Mouse (Mus musculus): ENCODE measurements around the gene Armc12. TPM values are rescaled to one million over a fixed set of nuclear protein-coding genes. Genes with fewer than 3 reads are reported as not detected.

Gene Armc12
- polyA plus RNA-seq, 1 experiment from 2014 or later, result not detected

DNA sequence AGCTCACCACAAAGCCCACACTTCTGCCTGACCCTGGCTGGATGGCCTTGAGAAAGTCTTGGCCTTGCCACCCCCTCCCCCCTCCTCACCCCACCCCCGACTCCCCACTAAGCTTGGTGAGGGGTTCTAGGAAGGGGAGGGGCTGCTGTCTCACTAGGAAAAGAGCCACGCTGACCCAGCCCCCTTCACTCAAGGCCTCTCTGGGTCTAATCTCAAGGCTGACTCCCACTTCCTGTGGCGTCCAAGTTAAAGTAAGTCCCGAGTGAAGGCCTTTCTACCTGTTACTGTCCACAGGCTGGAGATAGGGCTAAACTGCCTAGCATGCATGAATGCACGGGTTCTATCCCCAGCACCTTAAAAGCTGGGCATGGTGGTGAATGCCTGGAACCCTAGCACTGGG is 23.1 kb upstream of the Armc12 start:
- no peak for ATAC-seq (replicated peaks; ENCODE audit: low FRiP score)
- H3K27ac ChIP-seq (ENCODE audit: low read depth, low read length), result peak overlapping the region; percentile 52

DNA sequence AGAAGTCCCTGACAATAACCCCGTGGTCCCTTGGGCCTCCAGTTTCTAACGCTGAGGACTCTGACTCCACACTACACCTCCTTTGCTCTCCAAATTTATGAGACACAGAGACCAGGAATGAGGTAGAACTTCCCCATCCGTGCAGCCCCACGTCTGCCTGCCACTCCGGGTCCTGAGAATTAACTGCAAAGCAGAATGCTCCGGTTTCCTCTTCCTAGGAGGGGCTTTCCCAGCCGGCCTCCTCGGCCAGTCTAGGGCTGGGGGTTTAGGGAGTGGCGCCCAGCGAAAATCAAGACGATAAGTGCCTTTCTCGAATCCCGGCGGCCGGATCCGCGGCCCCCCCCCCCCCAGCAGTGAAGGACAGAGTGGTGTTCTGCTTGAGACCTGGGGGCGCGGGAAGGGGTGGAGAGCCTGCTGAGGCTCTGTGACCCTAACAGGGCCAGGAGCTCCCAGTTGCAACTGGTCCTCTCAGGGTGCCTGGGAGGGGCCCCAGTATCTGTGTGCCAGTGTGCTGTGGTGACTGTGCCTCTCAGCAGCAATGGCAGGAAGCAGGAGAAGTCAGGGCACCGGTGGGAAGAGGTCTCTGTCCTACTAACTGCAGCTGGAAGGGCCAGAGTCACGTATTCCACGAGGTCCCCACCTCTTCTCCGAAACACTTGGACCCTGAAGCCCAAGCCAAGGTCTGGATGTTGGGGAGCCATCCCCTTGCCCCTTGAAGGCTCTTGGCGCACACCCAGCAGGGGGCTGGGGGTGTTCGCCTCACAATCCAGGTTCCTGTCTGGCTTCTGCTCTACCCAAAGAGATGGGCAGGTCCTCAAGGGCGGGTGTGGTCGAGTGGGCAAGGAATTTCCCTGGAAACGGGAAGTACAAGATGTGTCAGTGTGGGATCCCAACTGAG is 19.9 kb upstream of the Armc12 start:
- DNase-seq (ENCODE audit: low spot score) (no peak), ATAC-seq (replicated peaks; ENCODE audit: low FRiP score) (no peak)
- Histone ChIP-seq H3K9me3 (ENCODE audit: control insufficient read depth, low read length) (no peaks in the 10 kb centered on the region), H3K36me3 (ENCODE audit: control insufficient read depth, insufficient read depth, low read length) (no peaks in the 10 kb centered on the region), H3K4me1 (replicated peaks; ENCODE audit: control insufficient read depth, insufficient read depth, low read length) (peaks cover 27% of the 10 kb centered on the region), H3K27ac (ENCODE audit: low read depth, low read length) (no peak overlapping the region), H3K27me3 (replicated peaks; ENCODE audit: control insufficient read depth, insufficient read depth, low read length) (peaks cover 11% of the 10 kb centered on the region), H3K4me2 (peak overlapping the region; percentile 52), H3K4me3 (ENCODE audit: low read depth, low read length) (no peak overlapping the region; the same call in 1 of the 2 replicates), H3K9ac (ENCODE audit: low read depth, low read length) (peak overlapping the region; percentile 35; the same call in 1 of the 2 replicates)
- 5% methylated on average over 28 of the region's 28 CpGs for WGBS

More for the DNA sequence above, 23.1 kb upstream of the Armc12 start:
- Histone ChIP-seq H3K4me3 (ENCODE audit: low read depth, low read length) (no peak overlapping the region), H3K27me3 (replicated peaks; ENCODE audit: control insufficient read depth, insufficient read depth, low read length) (peaks cover 11% of the 10 kb centered on the region), H3K36me3 (ENCODE audit: control insufficient read depth, insufficient read depth, low read length) (no peaks in the 10 kb centered on the region), H3K9ac (ENCODE audit: low read depth, low read length) (0 out of 2 replicates have a peak overlapping the region, but pooled peaks have one; percentile 8), H3K9me3 (ENCODE audit: control insufficient read depth, low read length) (no peaks in the 10 kb centered on the region), H3K4me1 (replicated peaks; ENCODE audit: control insufficient read depth, insufficient read depth, low read length) (peaks cover 20% of the 10 kb centered on the region), H3K4me2 (no peak overlapping the region)
- WGBS, result 12% methylated on average over 5 of the region's 5 CpGs
- no peak for DNase-seq (ENCODE audit: low spot score)

GRCm38 (mm10) chr17:28511616-28512541 is 18.7 kb upstream of the Armc12 start:
- no peak for ATAC-seq (replicated peaks; ENCODE audit: low FRiP score)
- H3K27ac ChIP-seq (ENCODE audit: low read depth, low read length), result no peak overlapping the region; the same call in 1 of the 2 replicates
- H3K4me2 ChIP-seq, result no peak overlapping the region
- peaks cover 31% of the 10 kb centered on the region for H3K4me1 ChIP-seq (replicated peaks; ENCODE audit: control insufficient read depth, insufficient read depth, low read length)
- no peak overlapping the region for H3K9ac ChIP-seq (ENCODE audit: low read depth, low read length)
- 26% methylated on average over 9 of the region's 9 CpGs for WGBS
- H3K4me3 ChIP-seq (ENCODE audit: low read depth, low read length), result no peak overlapping the region
- H3K27me3 ChIP-seq (replicated peaks; ENCODE audit: control insufficient read depth, insufficient read depth, low read length), result peaks cover 11% of the 10 kb centered on the region
- H3K9me3 ChIP-seq (ENCODE audit: control insufficient read depth, low read length), result no peaks in the 10 kb centered on the region
- H3K36me3 ChIP-seq (ENCODE audit: control insufficient read depth, insufficient read depth, low read length), result no peaks in the 10 kb centered on the region
- DNase-seq (ENCODE audit: low spot score), result no peak

- no peak overlapping the region for H3K4me2 ChIP-seq
- H3K9ac ChIP-seq (ENCODE audit: low read depth, low read length), result no peak overlapping the region
- 49% methylated on average over 6 of the region's 6 CpGs for WGBS
- H3K36me3 ChIP-seq (ENCODE audit: control insufficient read depth, insufficient read depth, low read length), result no peaks in the 10 kb centered on the region
- no peak overlapping the region for H3K4me3 ChIP-seq (ENCODE audit: low read depth, low read length)
- no peaks in the 10 kb centered on the region for H3K9me3 ChIP-seq (ENCODE audit: control insufficient read depth, low read length)
- peak overlapping the region; percentile 30 for H3K27ac ChIP-seq (ENCODE audit: low read depth, low read length)
- ATAC-seq (replicated peaks; ENCODE audit: low FRiP score) (no peak), DNase-seq (ENCODE audit: low spot score) (no peak)
- H3K4me1 ChIP-seq (replicated peaks; ENCODE audit: control insufficient read depth, insufficient read depth, low read length), result peaks cover 28% of the 10 kb centered on the region
- peaks cover 18% of the 10 kb centered on the region for H3K27me3 ChIP-seq (replicated peaks; ENCODE audit: control insufficient read depth, insufficient read depth, low read length)
Measured at GRCm38 (mm10) chr17:28512696-28513095, 17.9 kb upstream of the Armc12 start.

DNA sequence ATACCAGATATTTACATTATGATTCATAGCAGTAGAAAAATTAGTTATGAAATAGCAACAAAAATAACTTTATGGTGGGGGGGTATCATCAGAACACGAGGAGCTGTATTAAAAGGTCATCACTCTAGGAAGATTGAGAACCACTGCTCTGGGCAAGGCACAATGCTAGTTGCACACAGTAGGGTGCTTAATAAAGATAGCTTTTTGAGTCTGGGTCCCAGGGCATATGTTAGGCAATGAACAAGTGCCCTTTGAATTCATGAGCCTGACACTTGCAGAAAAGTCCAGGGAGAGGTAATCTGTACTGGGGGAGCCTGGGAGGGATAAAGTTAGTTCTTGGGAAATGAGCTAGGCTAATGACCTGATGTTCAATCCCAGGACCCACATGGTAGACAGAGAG is 17.3 kb upstream of the Armc12 start:
- Histone ChIP-seq H3K36me3 (ENCODE audit: control insufficient read depth, insufficient read depth, low read length) (no peaks in the 10 kb centered on the region), H3K4me3 (ENCODE audit: low read depth, low read length) (no peak overlapping the region), H3K4me1 (replicated peaks; ENCODE audit: control insufficient read depth, insufficient read depth, low read length) (peaks cover 35% of the 10 kb centered on the region), H3K9ac (ENCODE audit: low read depth, low read length) (no peak overlapping the region), H3K9me3 (ENCODE audit: control insufficient read depth, low read length) (no peaks in the 10 kb centered on the region), H3K4me2 (no peak overlapping the region), H3K27ac (ENCODE audit: low read depth, low read length) (no peak overlapping the region), H3K27me3 (replicated peaks; ENCODE audit: control insufficient read depth, insufficient read depth, low read length) (peaks cover 24% of the 10 kb centered on the region)
- no peak for DNase-seq (ENCODE audit: low spot score)
- no peak for ATAC-seq (replicated peaks; ENCODE audit: low FRiP score)
- 67% methylated on average over 1 of the region's 1 CpGs for WGBS

GRCm38 (mm10) chr17:28513844-28514243 is 16.8 kb upstream of the Armc12 start:
- Histone ChIP-seq H3K27ac (ENCODE audit: low read depth, low read length) (no peak overlapping the region), H3K4me3 (ENCODE audit: low read depth, low read length) (no peak overlapping the region), H3K27me3 (replicated peaks; ENCODE audit: control insufficient read depth, insufficient read depth, low read length) (peaks cover 27% of the 10 kb centered on the region), H3K4me1 (replicated peaks; ENCODE audit: control insufficient read depth, insufficient read depth, low read length) (peaks cover 39% of the 10 kb centered on the region), H3K36me3 (ENCODE audit: control insufficient read depth, insufficient read depth, low read length) (no peaks in the 10 kb centered on the region), H3K9me3 (ENCODE audit: control insufficient read depth, low read length) (no peaks in the 10 kb centered on the region), H3K9ac (ENCODE audit: low read depth, low read length) (no peak overlapping the region), H3K4me2 (no peak overlapping the region)
- ATAC-seq (replicated peaks; ENCODE audit: low FRiP score) (no peak), DNase-seq (ENCODE audit: low spot score) (no peak)
- WGBS, result 28% methylated on average over 7 of the region's 7 CpGs

GRCm38 (mm10) chr17:28514555-28514954 is 16.1 kb upstream of the Armc12 start:
- WGBS, result 60% methylated on average over 5 of the region's 5 CpGs

DNA sequence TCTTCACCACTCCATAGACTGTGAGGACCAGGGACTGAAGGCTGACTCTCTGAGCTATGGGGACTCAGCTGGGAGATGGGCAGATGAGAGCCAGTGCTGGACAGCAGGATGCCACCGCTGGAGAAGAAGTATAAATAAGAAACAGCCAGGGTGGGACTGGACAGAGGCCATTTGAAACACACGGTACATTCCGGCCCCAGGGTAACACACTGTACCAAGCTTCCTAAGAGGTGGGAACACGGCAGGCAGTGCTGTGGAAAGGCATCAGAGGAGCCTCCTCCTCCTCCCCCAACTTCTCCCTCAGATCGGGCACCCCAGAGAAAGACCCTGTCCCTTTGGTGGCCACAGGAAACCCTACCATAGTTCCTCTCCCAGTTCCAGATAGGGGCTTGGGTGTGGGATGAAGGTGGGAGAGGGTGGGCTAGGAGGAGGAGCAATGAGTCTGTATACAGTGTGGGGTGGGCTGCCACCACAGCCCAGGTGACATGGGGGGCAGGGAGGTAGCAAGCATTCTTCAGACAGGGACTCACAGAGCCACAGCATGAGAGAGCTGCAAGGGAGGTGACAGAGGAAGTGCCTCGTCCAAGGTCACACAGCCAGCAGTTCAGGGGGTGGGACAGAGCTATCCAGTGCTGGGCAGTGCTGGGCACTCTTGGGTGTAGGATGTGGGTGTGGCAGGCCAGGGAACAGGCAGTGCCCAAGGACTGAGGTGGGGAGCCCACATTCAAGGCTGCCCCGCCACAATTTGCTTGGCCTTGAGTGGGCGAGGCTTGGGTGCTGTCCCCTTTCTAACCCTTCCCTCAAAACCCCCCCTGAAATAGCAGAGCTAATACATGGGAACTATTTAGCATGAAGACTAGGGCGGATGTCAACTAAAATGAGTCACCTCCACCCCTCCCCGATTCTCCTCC is 14.9 kb upstream of the Armc12 start:
- no peak overlapping the region for H3K9ac ChIP-seq (ENCODE audit: low read depth, low read length)
- 49% methylated on average over 10 of the region's 10 CpGs for WGBS
- peaks cover 30% of the 10 kb centered on the region for H3K27me3 ChIP-seq (replicated peaks; ENCODE audit: control insufficient read depth, insufficient read depth, low read length)
- H3K4me1 ChIP-seq (replicated peaks; ENCODE audit: control insufficient read depth, insufficient read depth, low read length), result peaks cover 35% of the 10 kb centered on the region
- H3K27ac ChIP-seq (ENCODE audit: low read depth, low read length), result no peak overlapping the region
- H3K4me3 ChIP-seq (ENCODE audit: low read depth, low read length), result no peak overlapping the region
- ATAC-seq (replicated peaks; ENCODE audit: low FRiP score) (0 out of 2 replicates have a peak, but pooled peaks have one; percentile 16), DNase-seq (ENCODE audit: low spot score) (no peak)
- H3K36me3 ChIP-seq (ENCODE audit: control insufficient read depth, insufficient read depth, low read length), result no peaks in the 10 kb centered on the region
- H3K9me3 ChIP-seq (ENCODE audit: control insufficient read depth, low read length), result no peaks in the 10 kb centered on the region
- H3K4me2 ChIP-seq, result no peak overlapping the region

More at GRCm38 (mm10) chr17:28514555-28514954, 16.1 kb upstream of the Armc12 start:
- Histone ChIP-seq H3K4me2 (no peak overlapping the region), H3K4me3 (ENCODE audit: low read depth, low read length) (no peak overlapping the region), H3K27me3 (replicated peaks; ENCODE audit: control insufficient read depth, insufficient read depth, low read length) (peaks cover 27% of the 10 kb centered on the region), H3K9me3 (ENCODE audit: control insufficient read depth, low read length) (no peaks in the 10 kb centered on the region), H3K27ac (ENCODE audit: low read depth, low read length) (no peak overlapping the region), H3K4me1 (replicated peaks; ENCODE audit: control insufficient read depth, insufficient read depth, low read length) (peaks cover 39% of the 10 kb centered on the region), H3K36me3 (ENCODE audit: control insufficient read depth, insufficient read depth, low read length) (no peaks in the 10 kb centered on the region), H3K9ac (ENCODE audit: low read depth, low read length) (no peak overlapping the region)
- ATAC-seq (replicated peaks; ENCODE audit: low FRiP score) (no peak), DNase-seq (ENCODE audit: low spot score) (no peak)
